Comparison of ENCODE assay signal across 22 mouse cellular contexts in genomic region chr10:99391725-99392124, GRCm38 (mm10).
DNase-seq lines count a peak whose midpoint lies in the region; ATAC-seq lines count a peak whose summit lies in the region.
"Had no signal": no experiment of that assay in that cellular context is flagged by ENCODE, and none has a peak within 500 bp of the region (broad histone marks: within the 10 kb centered on the region; RNA-seq: fewer than 3 reads in every experiment).

No protein-coding gene starts in this region.

- no peak overlapping the region for H3K4me2 ChIP-seq in limb, embryonic 15.5 days
- H3K4me2 ChIP-seq in midbrain, embryonic 13.5 days (replicated peaks), result no peak overlapping the region
- H3K4me2 ChIP-seq: embryonic facial prominence, embryonic 13.5 days; forebrain, embryonic 13.5 days; heart, embryonic 11.5 days; hindbrain, embryonic 12.5 days; hindbrain, embryonic 15.5 days had no signal

- no peaks in the 10 kb centered on the region for H3K9me3 ChIP-seq in limb, embryonic 15.5 days
- no peaks in the 10 kb centered on the region for H3K9me3 ChIP-seq in midbrain, embryonic 13.5 days
- H3K9me3 ChIP-seq: embryonic facial prominence, embryonic 13.5 days; forebrain, embryonic 10.5 days; forebrain, embryonic 13.5 days; hindbrain, embryonic 12.5 days; hindbrain, embryonic 15.5 days had no signal

- ATAC-seq in limb, embryonic 15.5 days (ENCODE audit: insufficient number of reproducible peaks, low FRiP score, low TSS enrichment, low read depth), result no peak
- no peak for ATAC-seq in midbrain, embryonic 13.5 days
- ATAC-seq in megakaryocyte-erythroid progenitor cell, adult 5-6 weeks (replicated peaks; ENCODE audit: low FRiP score, low TSS enrichment, poor library complexity, severe bottlenecking), result no peak
- ATAC-seq: forebrain, embryonic 13.5 days; forebrain, embryonic 16.5 days; Patski had no signal

- peaks cover 16% of the 10 kb centered on the region for H3K4me1 ChIP-seq in limb, embryonic 15.5 days
- H3K4me1 ChIP-seq in midbrain, embryonic 13.5 days (replicated peaks), result no peaks in the 10 kb centered on the region
- H3K4me1 ChIP-seq: forebrain, embryonic 13.5 days; hindbrain, embryonic 12.5 days; hindbrain, embryonic 15.5 days had no signal

- DNase-seq in 416B (ENCODE audit: low read depth) (peak; percentile 67), NIH3T3 (ENCODE audit: low read depth) (peak; percentile 44)
- no peak for DNase-seq in cerebellum, adult 9-10 months
- DNase-seq: adrenal gland, postnatal 10 days; adrenal gland, postnatal 36 days; cerebellum, adult 18-20 months; cerebellum, adult 9-11 months; cerebellum, postnatal 25 days; gastrocnemius, postnatal 10 days; gastrocnemius, postnatal 36 days; heart, adult 11 months had no signal

- H3K36me3 ChIP-seq in limb, embryonic 15.5 days, result no peaks in the 10 kb centered on the region
- no peaks in the 10 kb centered on the region for H3K36me3 ChIP-seq in midbrain, embryonic 13.5 days
- H3K36me3 ChIP-seq: embryonic facial prominence, embryonic 13.5 days; forebrain, embryonic 10.5 days; hindbrain, embryonic 12.5 days; hindbrain, embryonic 15.5 days had no signal

- no peak overlapping the region for H3K4me3 ChIP-seq in limb, embryonic 15.5 days
- no peak overlapping the region for H3K4me3 ChIP-seq in midbrain, embryonic 13.5 days (replicated peaks)
- H3K4me3 ChIP-seq: embryonic facial prominence, embryonic 13.5 days; forebrain, embryonic 10.5 days; forebrain, embryonic 13.5 days; hindbrain, embryonic 12.5 days; hindbrain, embryonic 15.5 days had no signal

- 0 out of 2 replicates have a peak, but pooled peaks cover 3% of the 10 kb centered on the region for H3K27me3 ChIP-seq in limb, embryonic 15.5 days
- H3K27me3 ChIP-seq in midbrain, embryonic 13.5 days, result peaks cover 2% of the 10 kb centered on the region; the same call in 1 of the 2 replicates
- H3K27me3 ChIP-seq: forebrain, embryonic 13.5 days; hindbrain, embryonic 12.5 days; hindbrain, embryonic 15.5 days; Patski had no signal

- 47% methylated on average over 6 of the region's 6 CpGs for WGBS in limb, embryonic 15.5 days
- 93% methylated on average over 6 of the region's 6 CpGs for WGBS in midbrain, embryonic 13.5 days

- 0 out of 2 replicates have a peak overlapping the region, but pooled peaks have one; percentile 33 for H3K27ac ChIP-seq in limb, embryonic 15.5 days
- no peak overlapping the region for H3K27ac ChIP-seq in midbrain, embryonic 13.5 days
- H3K27ac ChIP-seq: embryonic facial prominence, embryonic 13.5 days; forebrain, embryonic 10.5 days; forebrain, embryonic 13.5 days; hindbrain, embryonic 12.5 days; hindbrain, embryonic 15.5 days had no signal

- no peak overlapping the region for H3K9ac ChIP-seq in limb, embryonic 15.5 days
- H3K9ac ChIP-seq in midbrain, embryonic 13.5 days (replicated peaks), result no peak overlapping the region
- H3K9ac ChIP-seq: embryonic facial prominence, embryonic 13.5 days; forebrain, embryonic 13.5 days; hindbrain, embryonic 12.5 days; hindbrain, embryonic 15.5 days had no signal
